Mouse (Mus musculus) neutrophil, adult 59 days (primary cell): ENCODE measurements around the gene Cyb5r1. TPM values are rescaled to one million over a fixed set of nuclear protein-coding genes. Genes with fewer than 3 reads are reported as not detected.

Experiments
- total RNA-seq, 2 experiments: library from RNA; stranded (reverse); gene quantifications; 1 replicate in 1 of 2; 2 replicates in 1 of 2; pipeline ENCODE4 v1.2.4; 2023

Cyb5r1 gene
- 10 to 100 TPM; 56.2 to 59.4 TPM for total RNA-seq

DNA sequence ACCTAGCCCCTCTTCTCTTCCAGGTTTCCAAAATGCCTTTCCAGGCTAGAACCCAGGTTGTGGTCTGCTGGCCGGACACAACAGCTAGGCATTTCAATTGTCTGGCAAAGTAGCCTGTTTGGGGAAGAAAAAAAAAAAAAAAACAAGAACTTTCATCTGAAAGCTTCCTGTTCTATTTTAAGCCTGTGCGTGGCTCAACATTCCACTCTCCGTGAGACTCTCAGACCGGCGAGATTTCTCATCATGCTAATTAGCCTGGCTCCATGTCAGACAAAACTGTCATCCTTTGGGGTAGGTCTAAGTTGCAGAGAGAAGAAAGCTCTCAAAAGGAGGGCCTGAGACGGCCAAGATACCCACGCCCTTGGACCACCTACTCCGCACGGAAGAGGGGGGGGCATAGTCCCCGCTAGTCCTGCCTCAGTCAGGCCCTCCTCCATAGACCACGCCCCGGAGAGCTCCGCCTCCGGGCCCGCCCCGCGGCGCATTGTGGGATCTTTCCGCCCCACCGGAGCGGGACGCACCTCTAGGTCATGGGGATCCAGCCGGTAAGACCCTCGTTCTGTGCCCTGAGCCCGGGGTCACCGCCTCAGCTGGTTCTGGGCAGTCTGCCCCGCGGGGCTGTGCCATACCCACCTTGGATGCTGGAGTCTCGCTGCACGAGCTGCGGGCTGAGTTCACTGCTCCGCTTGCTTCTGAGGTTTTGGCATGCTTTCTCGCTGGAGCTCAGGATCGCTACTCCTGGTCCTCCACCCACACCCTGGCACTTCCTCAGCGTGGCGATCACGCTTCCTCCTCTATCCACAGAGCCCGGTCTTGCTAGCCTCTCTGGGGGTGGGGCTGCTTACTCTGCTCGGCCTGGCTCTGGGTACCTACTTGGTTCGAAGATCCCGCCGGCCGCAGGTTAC lies at the start of gene Cyb5r1:
Gene Cyb5r1 (plus strand): TSS at position 51 of the 905 bp plus-strand sequence.

GRCm38 (mm10) chr1:134361857-134362212 lies 43.5 kb upstream of the Cyb5r1 start, which contains the start of gene Tmem183a:
Gene Tmem183a (minus strand): TSS chr1:134361979.

DNA sequence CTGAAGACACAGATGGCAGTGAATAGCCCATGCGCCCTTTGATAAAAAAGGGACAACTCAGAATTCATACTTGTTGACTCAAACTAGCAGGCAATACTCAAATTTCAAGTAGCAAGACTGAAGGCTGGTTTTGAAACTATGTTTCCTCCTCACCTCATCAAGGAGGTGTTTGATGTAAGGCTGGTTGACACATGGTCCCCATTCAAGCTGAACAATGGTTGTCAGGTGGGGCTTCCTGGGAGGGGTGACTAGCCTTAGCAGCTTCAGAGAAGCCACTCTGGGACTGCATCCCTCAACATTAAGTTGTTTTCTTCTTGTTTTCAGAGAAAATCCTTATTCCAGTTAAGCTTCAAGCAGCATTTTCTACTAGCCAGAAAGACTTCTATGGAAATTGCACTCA lies 19.7 kb upstream of the Cyb5r1 start, which contains the start of gene 4933406M09Rik:
Gene 4933406M09Rik (plus strand): TSS at position 275 of the 400 bp plus-strand sequence.

DNA sequence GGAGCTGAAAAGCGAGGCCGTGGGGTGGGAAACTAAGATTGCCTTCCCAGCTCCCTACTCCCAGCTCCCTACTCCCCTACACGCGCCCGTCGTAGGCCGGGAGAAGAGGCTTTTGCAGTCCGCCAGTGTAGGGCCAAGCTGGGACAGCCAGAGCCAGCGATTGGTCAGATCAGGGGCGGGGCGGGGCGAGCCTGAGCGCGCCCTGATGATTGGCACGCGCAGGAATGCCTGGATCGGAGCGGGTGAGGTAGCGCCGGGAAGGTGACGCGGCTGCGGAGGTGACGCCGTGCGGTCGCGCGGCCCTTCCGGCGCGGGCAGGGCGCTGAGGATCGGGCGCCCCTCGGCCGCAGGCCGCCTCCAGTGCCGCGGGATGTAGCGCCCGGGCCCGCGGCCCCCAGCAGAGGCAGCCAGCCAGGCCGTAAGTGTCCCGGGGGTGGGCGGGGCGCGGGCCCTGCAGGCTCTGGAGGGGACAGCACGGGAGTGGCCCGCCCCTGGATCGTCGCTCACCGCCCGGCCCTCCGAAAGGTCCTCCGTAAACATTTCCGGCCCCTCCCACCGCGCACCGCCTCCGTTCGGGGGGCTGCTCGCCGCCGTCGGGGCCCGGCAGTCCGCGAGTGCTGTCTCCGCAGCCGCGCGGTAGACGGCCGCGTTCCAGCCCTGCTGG lies 9.9 kb downstream of the Cyb5r1 start, which contains the start of gene Adipor1:
Gene Adipor1 (plus strand): TSS at position 211 of the 664 bp plus-strand sequence.

DNA sequence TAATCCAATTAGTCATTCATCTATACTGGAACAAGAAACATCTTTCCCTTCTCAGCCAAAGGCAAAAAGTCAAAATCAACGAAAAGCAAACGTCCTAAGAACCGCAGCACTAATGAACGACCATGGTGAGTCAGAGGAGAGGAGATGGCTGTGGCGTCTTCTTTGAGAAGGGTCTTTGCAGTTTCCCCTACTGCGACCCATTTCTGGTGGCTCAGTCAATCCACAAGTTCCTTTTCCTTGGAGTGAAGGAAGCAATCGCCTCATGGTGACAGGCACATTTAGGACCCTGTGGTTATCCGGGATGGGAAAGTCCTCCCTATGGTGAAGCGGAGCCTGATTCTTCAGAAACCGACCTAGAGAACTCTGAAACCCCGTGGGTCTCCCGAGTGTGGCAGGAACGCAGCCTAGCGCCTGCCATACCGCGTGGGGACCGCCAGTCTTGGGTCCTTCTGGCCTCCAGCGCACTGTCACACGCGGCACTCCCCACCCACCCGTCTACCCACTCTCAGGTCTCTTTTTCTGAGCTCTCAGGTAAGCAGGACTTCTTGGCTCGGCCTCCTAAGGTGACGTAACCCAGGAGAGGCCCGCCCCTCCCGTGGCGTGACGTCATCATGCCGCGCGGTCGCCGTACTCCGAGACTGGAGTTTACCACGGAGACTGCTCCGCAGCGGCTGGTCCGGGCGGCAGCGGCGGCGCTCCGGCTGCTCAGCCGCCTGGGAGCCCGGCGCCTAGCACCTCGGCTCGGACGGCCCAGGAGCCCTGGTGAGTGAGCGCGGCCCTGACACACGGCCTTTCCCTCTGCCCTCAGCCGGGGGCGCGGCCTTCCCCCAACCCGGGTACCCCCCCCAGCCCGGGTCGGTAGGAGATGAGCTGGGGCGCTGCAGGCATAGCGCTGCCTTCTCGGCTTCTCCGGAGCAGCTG lies 49.8 kb downstream of the Cyb5r1 start, which contains the start of gene Klhl12:
Gene Klhl12 (plus strand): TSS at position 628 of the 921 bp plus-strand sequence.

Other genes starting within 250 kb of the Cyb5r1 start
- gene Chil1, start 223.4 kb upstream of the Cyb5r1 start, total RNA-seq: 100 to 1,000 TPM; 575 to 604 TPM
- under 1 TPM; 0.53 to 0.78 TPM for gene Mybph, start 212.1 kb upstream of the Cyb5r1 start, total RNA-seq
- gene Adora1, start 170.1 kb upstream of the Cyb5r1 start, total RNA-seq: not detected
- not detected for gene Myog, start 115.6 kb upstream of the Cyb5r1 start, total RNA-seq
- gene Ppfia4, start 72.6 kb upstream of the Cyb5r1 start, total RNA-seq: 10 to 100 TPM in 1 of 2 experiments, 1 to 10 TPM in 1; 9.5 to 18.4 TPM
- 10 to 100 TPM; 49.7 to 60.6 TPM for gene Tmem183a, start 43.6 kb upstream of the Cyb5r1 start, total RNA-seq
- gene 4933406M09Rik, start 19.6 kb upstream of the Cyb5r1 start, total RNA-seq: not detected
- gene Adipor1, start 9.8 kb downstream of the Cyb5r1 start, total RNA-seq: 100 to 1,000 TPM; 316 to 330 TPM
- gene Klhl12, start 50.0 kb downstream of the Cyb5r1 start, total RNA-seq: 10 to 100 TPM; 23.9 to 29.5 TPM
- gene Rabif, start 89.1 kb downstream of the Cyb5r1 start, total RNA-seq: 10 to 100 TPM; 18.0 to 19.1 TPM
- not detected for gene Mgat4e, start 144.1 kb downstream of the Cyb5r1 start, total RNA-seq
- gene Kdm5b, start 154.6 kb downstream of the Cyb5r1 start, total RNA-seq: 10 to 100 TPM; 44.4 to 51.6 TPM
- gene Syt2, start 241.1 kb downstream of the Cyb5r1 start, total RNA-seq: not detected